Mouse (Mus musculus): ENCODE measurements around the gene Nfib. TPM values are rescaled to one million over a fixed set of nuclear protein-coding genes. Genes with fewer than 3 reads are reported as not detected.
A peak's percentile ranks its signal among the peaks of the same experiment; 100 is the strongest.

Nfib gene
- total RNA-seq, 2 experiments from 2014 or later = 79.7 to 96.6 TPM

GRCm38 (mm10) chr4:82458895-82459294, 246.7 kb downstream of the Nfib start:
- intact Hi-C loops (cut with DNase I) = no loop called here
- DNase-seq (ENCODE audit: low spot score in 2 of 2) = no peak

- no peak for DNase-seq (ENCODE audit: low spot score in 2 of 2)
- intact Hi-C loops (cut with DNase I) = no loop called here
These were observed 248.6 kb downstream of the Nfib start for GRCm38 (mm10) chr4:82456908-82457307.

GRCm38 (mm10) chr4:82456323-82456713, 249.2 kb downstream of the Nfib start:
- intact Hi-C loops (cut with DNase I) = no loop called here
- no peak for DNase-seq (ENCODE audit: low spot score in 2 of 2)

- intact Hi-C loops (cut with DNase I) = no loop called here
- DNase-seq (ENCODE audit: low spot score in 2 of 2) = no peak
These were observed 249.8 kb downstream of the Nfib start for GRCm38 (mm10) chr4:82455617-82456322.

- DNase-seq (ENCODE audit: low spot score in 2 of 2) = no peak
- intact Hi-C loops (cut with DNase I) = no loop called here
These were observed 250.6 kb downstream of the Nfib start for GRCm38 (mm10) chr4:82454989-82455388.

- intact Hi-C loops (cut with DNase I) = no loop called here
- DNase-seq (ENCODE audit: low spot score in 2 of 2) = no peak
These were observed 252.2 kb downstream of the Nfib start for GRCm38 (mm10) chr4:82453341-82453740.

- intact Hi-C loops (cut with DNase I) = no loop called here
- DNase-seq (ENCODE audit: low spot score in 2 of 2) = no peak
These were observed 252.6 kb downstream of the Nfib start for GRCm38 (mm10) chr4:82452905-82453304.

GRCm38 (mm10) chr4:82447061-82447671, 258.4 kb downstream of the Nfib start:
- intact Hi-C loops (cut with DNase I) = no loop called here
- DNase-seq (ENCODE audit: low spot score in 2 of 2) = peak; percentile 47 to 66

GRCm38 (mm10) chr4:82444078-82444477, 261.5 kb downstream of the Nfib start:
- intact Hi-C loops (cut with DNase I) = no loop called here
- no peak for DNase-seq (ENCODE audit: low spot score in 2 of 2)

- no peak for DNase-seq (ENCODE audit: low spot score in 2 of 2)
- intact Hi-C loops (cut with DNase I) = no loop called here
These were observed 262.1 kb downstream of the Nfib start for GRCm38 (mm10) chr4:82443441-82443840.

- intact Hi-C loops (cut with DNase I) = no loop called here
- DNase-seq (ENCODE audit: low spot score in 2 of 2) = no peak
These were observed 262.5 kb downstream of the Nfib start for GRCm38 (mm10) chr4:82443003-82443402.

GRCm38 (mm10) chr4:82440606-82441005, 264.9 kb downstream of the Nfib start:
- intact Hi-C loops (cut with DNase I) = no loop called here

GRCm38 (mm10) chr4:82439813-82440212, 265.7 kb downstream of the Nfib start:
- intact Hi-C loops (cut with DNase I) = no loop called here
- DNase-seq (ENCODE audit: low spot score in 2 of 2) = no peak

More at GRCm38 (mm10) chr4:82440606-82441005, 264.9 kb downstream of the Nfib start:
- no peak for DNase-seq (ENCODE audit: low spot score in 2 of 2)

GRCm38 (mm10) chr4:82438631-82439030, 266.9 kb downstream of the Nfib start:
- no peak for DNase-seq (ENCODE audit: low spot score in 2 of 2)
- intact Hi-C loops (cut with DNase I) = no loop called here

GRCm38 (mm10) chr4:82437533-82438318, 267.8 kb downstream of the Nfib start:
- no peak for DNase-seq (ENCODE audit: low spot score in 2 of 2)
- intact Hi-C loops (cut with DNase I) = no loop called here

- intact Hi-C loops (cut with DNase I) = no loop called here
- DNase-seq (ENCODE audit: low spot score in 2 of 2) = no peak
These were observed 268.9 kb downstream of the Nfib start for GRCm38 (mm10) chr4:82436656-82437055.

GRCm38 (mm10) chr4:82435716-82436115, 269.8 kb downstream of the Nfib start:
- intact Hi-C loops (cut with DNase I) = no loop called here
- no peak for DNase-seq (ENCODE audit: low spot score in 2 of 2)

- intact Hi-C loops (cut with DNase I) = no loop called here
- DNase-seq (ENCODE audit: low spot score in 2 of 2) = no peak
These were observed 271.4 kb downstream of the Nfib start for GRCm38 (mm10) chr4:82433926-82434705.

- intact Hi-C loops (cut with DNase I) = no loop called here
- no peak for DNase-seq (ENCODE audit: low spot score in 2 of 2)
These were observed 273.7 kb downstream of the Nfib start for GRCm38 (mm10) chr4:82431831-82432230.

GRCm38 (mm10) chr4:82430802-82431201, 274.7 kb downstream of the Nfib start:
- intact Hi-C loops (cut with DNase I) = no loop called here
- no peak for DNase-seq (ENCODE audit: low spot score in 2 of 2)

All from left cerebral cortex, postnatal 36 days (tissue).